Mouse (Mus musculus): ENCODE measurements at regions not wholly inside any gene's neighbourhood (a gene's known extent, or its start where the extent isn't known, plus 50 kb on each side); places are given as distances from the start of the nearest gene placed in this dataset.

DNA sequence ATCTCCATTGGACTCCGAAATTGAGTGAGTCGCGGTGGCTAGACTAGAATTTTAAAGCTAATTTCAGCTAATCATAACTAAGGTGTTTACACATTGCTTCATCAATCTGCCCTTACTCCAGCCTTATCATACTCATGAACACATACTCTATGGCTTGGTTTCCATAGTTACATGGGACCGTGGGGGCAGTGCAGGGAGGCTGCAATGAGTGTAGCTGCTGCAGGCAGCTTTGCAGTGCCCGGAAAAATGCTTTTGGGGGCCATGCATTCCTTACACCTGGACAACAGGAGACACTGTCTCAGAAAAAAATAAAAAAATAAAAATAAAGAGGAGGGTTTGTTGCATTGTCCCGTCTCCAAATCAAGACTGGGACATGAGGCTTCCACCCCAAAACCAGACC is 126.3 kb downstream of the Tmem17 start:
- ATAC-seq (replicated peaks; ENCODE audit: low FRiP score, poor library complexity, severe bottlenecking) = no peak

GRCm38 (mm10) chr11:22638700-22639099 is 126.8 kb downstream of the Tmem17 start:
- ATAC-seq (replicated peaks; ENCODE audit: low FRiP score, poor library complexity, severe bottlenecking) = no peak

- no peak for ATAC-seq (replicated peaks; ENCODE audit: low FRiP score, poor library complexity, severe bottlenecking)
Observed at GRCm38 (mm10) chr11:22640371-22640990, 128.6 kb downstream of the Tmem17 start.

- no peak for ATAC-seq (replicated peaks; ENCODE audit: low FRiP score, poor library complexity, severe bottlenecking)
Observed at GRCm38 (mm10) chr11:22641450-22641849, 129.6 kb downstream of the Tmem17 start.

GRCm38 (mm10) chr11:22644010-22644625 is 132.2 kb downstream of the Tmem17 start:
- no peak for ATAC-seq (replicated peaks; ENCODE audit: low FRiP score, poor library complexity, severe bottlenecking)

GRCm38 (mm10) chr11:22644877-22645276 is 133.0 kb downstream of the Tmem17 start:
- ATAC-seq (replicated peaks; ENCODE audit: low FRiP score, poor library complexity, severe bottlenecking) = no peak

DNA sequence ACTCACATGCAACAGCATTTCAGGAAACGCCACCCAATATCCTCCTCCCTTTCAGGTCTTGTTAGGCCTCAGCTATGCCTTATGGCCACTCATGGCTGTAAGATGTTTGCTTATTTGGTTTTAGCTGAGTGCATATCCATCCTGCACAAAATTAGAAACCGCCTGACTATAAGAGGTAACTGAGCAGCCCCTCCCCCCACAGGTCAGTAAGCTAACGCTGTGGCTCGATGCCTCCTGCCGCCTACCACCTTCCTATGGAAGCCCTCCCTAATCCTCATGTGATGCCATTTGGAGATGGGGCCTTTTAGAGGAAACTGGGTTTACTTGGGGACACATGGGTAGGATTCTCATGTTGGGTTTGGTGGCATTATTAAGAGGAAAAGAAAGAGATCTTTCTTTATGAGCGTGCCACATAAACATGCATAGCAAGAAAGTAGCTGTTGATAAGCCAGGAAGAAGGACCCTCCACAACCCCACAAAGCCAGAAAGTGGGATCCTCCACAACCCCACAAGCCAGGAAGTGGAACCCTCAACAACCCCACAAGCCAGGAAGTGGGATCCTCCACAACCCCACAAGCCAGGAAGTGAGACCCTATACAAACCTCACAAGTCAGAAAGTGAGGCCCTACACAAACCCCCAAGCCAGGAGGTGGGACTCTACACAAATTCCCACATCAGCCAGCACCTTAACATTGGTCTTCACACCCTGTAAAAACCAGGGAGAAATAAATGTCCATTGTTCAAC is 134.5 kb downstream of the Tmem17 start:
- ATAC-seq (replicated peaks; ENCODE audit: low FRiP score, poor library complexity, severe bottlenecking) = no peak

DNA sequence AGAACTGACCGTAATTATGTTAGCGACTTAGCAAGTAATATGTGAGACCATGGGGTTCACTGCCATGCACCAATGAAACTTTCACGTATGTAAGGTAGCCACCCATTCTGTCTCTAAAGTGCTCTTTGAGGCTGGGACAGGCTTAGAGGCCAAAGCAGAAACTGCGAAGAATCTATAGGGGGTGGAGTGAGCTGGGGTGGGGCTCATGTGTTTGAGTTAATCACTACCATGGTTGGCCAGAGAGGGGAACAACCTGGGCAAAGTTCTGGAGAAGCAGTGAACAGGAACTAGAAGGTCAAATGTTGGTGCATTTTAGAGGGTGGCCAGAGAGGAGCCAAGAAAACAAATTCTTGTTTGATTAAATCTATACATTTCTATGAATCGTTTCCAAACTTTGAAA is 136.4 kb downstream of the Tmem17 start:
- ATAC-seq (replicated peaks; ENCODE audit: low FRiP score, poor library complexity, severe bottlenecking) = no peak

GRCm38 (mm10) chr11:22650771-22651170 is 138.9 kb downstream of the Tmem17 start:
- no peak for ATAC-seq (replicated peaks; ENCODE audit: low FRiP score, poor library complexity, severe bottlenecking)

GRCm38 (mm10) chr11:22651313-22651712 is 139.4 kb downstream of the Tmem17 start:
- ATAC-seq (replicated peaks; ENCODE audit: low FRiP score, poor library complexity, severe bottlenecking) = no peak

DNA sequence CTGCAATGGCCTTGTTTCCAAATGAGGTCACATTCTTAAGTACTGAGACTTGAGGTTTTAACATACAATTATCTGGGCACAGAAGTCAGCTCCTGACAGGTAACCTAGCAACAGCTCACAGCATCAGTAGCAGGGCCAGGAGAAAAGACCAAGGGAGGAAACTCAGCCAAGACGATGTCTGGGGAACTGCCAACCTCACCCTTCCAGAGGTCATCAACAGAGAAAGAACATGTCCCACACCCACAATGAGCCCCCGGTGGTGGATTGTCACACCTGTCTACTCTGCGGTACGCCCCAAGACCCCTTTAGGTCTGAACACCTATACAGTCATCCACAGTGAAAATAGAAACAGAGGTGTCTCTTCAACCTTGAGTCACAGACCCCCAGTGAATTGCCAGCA is 140.0 kb downstream of the Tmem17 start:
- ATAC-seq (replicated peaks; ENCODE audit: low FRiP score, poor library complexity, severe bottlenecking) = no peak

- ATAC-seq (replicated peaks; ENCODE audit: low FRiP score, poor library complexity, severe bottlenecking) = no peak
Observed at GRCm38 (mm10) chr11:22652931-22653330, 141.0 kb downstream of the Tmem17 start.

GRCm38 (mm10) chr11:22653366-22653765 is 141.5 kb downstream of the Tmem17 start:
- no peak for ATAC-seq (replicated peaks; ENCODE audit: low FRiP score, poor library complexity, severe bottlenecking)

GRCm38 (mm10) chr11:22657635-22658034 is 145.7 kb downstream of the Tmem17 start:
- ATAC-seq (replicated peaks; ENCODE audit: low FRiP score, poor library complexity, severe bottlenecking) = no peak

GRCm38 (mm10) chr11:22661072-22661471 is 149.2 kb downstream of the Tmem17 start:
- ATAC-seq (replicated peaks; ENCODE audit: low FRiP score, poor library complexity, severe bottlenecking) = no peak

- ATAC-seq (replicated peaks; ENCODE audit: low FRiP score, poor library complexity, severe bottlenecking) = no peak
Observed at GRCm38 (mm10) chr11:22661713-22662551, 150.0 kb downstream of the Tmem17 start.

DNA sequence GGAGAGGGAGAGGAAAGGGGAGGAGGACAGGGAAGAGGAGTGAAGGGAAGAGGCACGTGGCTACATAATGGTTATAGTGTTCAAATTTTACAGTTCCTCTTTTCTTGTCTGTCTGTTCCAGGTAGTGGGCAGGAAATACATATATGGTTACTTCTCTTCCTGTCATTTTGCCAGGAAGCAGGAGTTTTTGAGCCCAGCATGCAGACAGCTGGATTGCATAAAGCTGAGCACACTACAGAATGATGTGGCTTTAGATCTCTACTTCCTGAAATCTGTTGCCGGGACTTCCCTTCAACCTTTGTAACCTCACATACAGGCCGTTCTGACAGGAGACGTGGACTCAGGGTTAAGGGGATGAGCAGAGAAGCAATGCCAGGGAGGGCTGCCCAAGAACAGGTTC is 154.1 kb downstream of the Tmem17 start:
- ATAC-seq (replicated peaks; ENCODE audit: low FRiP score, poor library complexity, severe bottlenecking) = no peak

DNA sequence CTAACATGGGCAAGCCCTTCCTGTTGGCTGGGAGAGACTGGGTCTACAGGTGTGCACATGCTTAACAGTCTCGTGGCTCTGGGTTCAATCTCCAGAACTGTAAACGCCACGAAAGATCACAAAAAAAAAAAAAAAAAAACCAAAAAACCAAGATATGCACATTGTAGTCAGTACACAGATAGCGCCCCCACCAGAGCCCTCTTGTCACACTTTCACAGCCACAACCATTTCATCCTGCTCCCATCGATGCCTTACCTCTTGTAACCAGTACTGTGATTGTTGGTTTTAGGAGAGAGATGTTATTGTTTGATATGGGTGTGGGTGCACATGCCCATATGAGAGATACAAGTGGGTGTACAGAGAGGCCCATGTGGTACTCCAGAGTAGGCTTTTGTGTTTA is 154.5 kb downstream of the Tmem17 start:
- no peak for ATAC-seq (replicated peaks; ENCODE audit: low FRiP score, poor library complexity, severe bottlenecking)

DNA sequence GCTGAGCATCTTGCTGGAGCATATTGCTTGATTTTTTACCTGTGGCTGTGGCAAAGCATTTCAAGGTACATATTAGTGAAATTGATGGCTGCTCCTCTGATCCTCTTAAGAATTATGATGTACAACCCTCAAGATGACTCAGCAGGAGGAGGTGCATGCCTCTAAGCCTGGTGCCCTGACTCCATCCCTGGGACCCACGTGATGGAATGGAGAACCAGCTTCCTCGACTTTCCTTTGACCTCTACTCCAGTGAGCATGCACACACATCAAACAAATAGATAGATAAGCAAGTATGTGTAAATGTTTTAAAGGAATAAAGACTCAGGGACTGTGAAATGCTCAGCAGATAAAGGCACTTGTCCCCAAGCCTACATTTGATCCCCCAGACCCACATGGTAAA is 156.3 kb downstream of the Tmem17 start:
- no peak for ATAC-seq (replicated peaks; ENCODE audit: low FRiP score, poor library complexity, severe bottlenecking)

- no peak for ATAC-seq (replicated peaks; ENCODE audit: low FRiP score, poor library complexity, severe bottlenecking)
Observed at GRCm38 (mm10) chr11:22669267-22669666, 157.4 kb downstream of the Tmem17 start.

Measured in erythroblast, adult 5-6 weeks (primary cell).